Mouse (Mus musculus): ENCODE measurements at regions not wholly inside any gene's neighbourhood (a gene's known extent, or its start where the extent isn't known, plus 50 kb on each side); places are given as distances from the start of the nearest gene placed in this dataset.
"Not testable (repeated sequence)": the region's sequence is repeated elsewhere in the genome, so short reads cannot be mapped to it uniquely, and the experiment has no call there.

GRCm38 (mm10) chr3:40398184-40398583, 132.9 kb upstream of the Intu start:
- TF ChIP-seq POLR2A (IDR thresholded peaks at IDR 0.05; ENCODE audit: low read depth, low read length): no peak
- TF ChIP-seq CTCF (IDR thresholded peaks at IDR 0.05; ENCODE audit: extremely low read depth, insufficient read depth, insufficient read length, insufficient replicate concordance): no peak
- Histone ChIP-seq H3K4me3 (ENCODE audit: extremely low read depth, insufficient read depth, insufficient read length) (no peak overlapping the region), H3K36me3 (ENCODE audit: control insufficient read depth, insufficient read depth, low read length) (no peaks in the 10 kb centered on the region), H3K27ac (ENCODE audit: insufficient read depth, low read length) (no peak overlapping the region), H3K4me1 (ENCODE audit: control insufficient read depth, insufficient read depth, insufficient read length) (no peaks in the 10 kb centered on the region), H3K27me3 (ENCODE audit: control insufficient read depth, insufficient read depth, low read length) (no peaks in the 10 kb centered on the region)
- 13% methylated on average over 12 of the region's 12 CpGs for WGBS
- DNase-seq (ENCODE audit: low read depth in 1 of 2, low spot score in 2 of 2): no peak

GRCm38 (mm10) chr3:40403402-40403801, 127.7 kb upstream of the Intu start:
- no peaks in the 10 kb centered on the region for H3K4me1 ChIP-seq (ENCODE audit: control insufficient read depth, insufficient read depth, insufficient read length)
- H3K36me3 ChIP-seq (ENCODE audit: control insufficient read depth, insufficient read depth, low read length): no peaks in the 10 kb centered on the region
- no peak overlapping the region for H3K4me3 ChIP-seq (ENCODE audit: extremely low read depth, insufficient read depth, insufficient read length)
- 83% methylated on average over 4 of the region's 4 CpGs for WGBS
- no peaks in the 10 kb centered on the region for H3K27me3 ChIP-seq (ENCODE audit: control insufficient read depth, insufficient read depth, low read length)
- DNase-seq (ENCODE audit: low read depth in 1 of 2, low spot score in 2 of 2): no peak
- H3K27ac ChIP-seq (ENCODE audit: insufficient read depth, low read length): no peak overlapping the region
- TF ChIP-seq POLR2A (IDR thresholded peaks at IDR 0.05; ENCODE audit: low read depth, low read length) (no peak), CTCF (IDR thresholded peaks at IDR 0.05; ENCODE audit: extremely low read depth, insufficient read depth, insufficient read length, insufficient replicate concordance) (no peak)

GRCm38 (mm10) chr3:40405095-40405948, 125.8 kb upstream of the Intu start:
- no peak overlapping the region for H3K4me3 ChIP-seq (ENCODE audit: extremely low read depth, insufficient read depth, insufficient read length)
- no peaks in the 10 kb centered on the region for H3K4me1 ChIP-seq (ENCODE audit: control insufficient read depth, insufficient read depth, insufficient read length)
- no peaks in the 10 kb centered on the region for H3K36me3 ChIP-seq (ENCODE audit: control insufficient read depth, insufficient read depth, low read length)
- no peaks in the 10 kb centered on the region for H3K27me3 ChIP-seq (ENCODE audit: control insufficient read depth, insufficient read depth, low read length)
- 90% methylated on average over 18 of the region's 18 CpGs for WGBS
- H3K27ac ChIP-seq (ENCODE audit: insufficient read depth, low read length): no peak overlapping the region
- no peak for TF ChIP-seq CTCF (IDR thresholded peaks at IDR 0.05; ENCODE audit: extremely low read depth, insufficient read depth, insufficient read length, insufficient replicate concordance)
- no peak for DNase-seq (ENCODE audit: low read depth in 1 of 2, low spot score in 2 of 2)

- WGBS: 87% methylated on average over 2 of the region's 2 CpGs
- Histone ChIP-seq H3K27ac (ENCODE audit: insufficient read depth, low read length) (no peak overlapping the region), H3K4me1 (ENCODE audit: control insufficient read depth, insufficient read depth, insufficient read length) (no peaks in the 10 kb centered on the region), H3K27me3 (ENCODE audit: control insufficient read depth, insufficient read depth, low read length) (no peaks in the 10 kb centered on the region), H3K4me3 (ENCODE audit: extremely low read depth, insufficient read depth, insufficient read length) (no peak overlapping the region), H3K36me3 (ENCODE audit: control insufficient read depth, insufficient read depth, low read length) (no peaks in the 10 kb centered on the region)
- no peak for DNase-seq (ENCODE audit: low read depth in 1 of 2, low spot score in 2 of 2)
- TF ChIP-seq POLR2A (IDR thresholded peaks at IDR 0.05; ENCODE audit: low read depth, low read length) (no peak), CTCF (IDR thresholded peaks at IDR 0.05; ENCODE audit: extremely low read depth, insufficient read depth, insufficient read length, insufficient replicate concordance) (no peak)
Observed at GRCm38 (mm10) chr3:40405949-40406236, 125.2 kb upstream of the Intu start.

GRCm38 (mm10) chr3:40408921-40409488, 122.1 kb upstream of the Intu start:
- WGBS: 83% methylated on average over 5 of the region's 5 CpGs
- no peak for DNase-seq (ENCODE audit: low read depth in 1 of 2, low spot score in 2 of 2)

GRCm38 (mm10) chr3:40410749-40411310, 120.3 kb upstream of the Intu start:
- no peaks in the 10 kb centered on the region for H3K27me3 ChIP-seq (ENCODE audit: control insufficient read depth, insufficient read depth, low read length)
- no peak for TF ChIP-seq CTCF (IDR thresholded peaks at IDR 0.05; ENCODE audit: extremely low read depth, insufficient read depth, insufficient read length, insufficient replicate concordance)
- TF ChIP-seq POLR2A (IDR thresholded peaks at IDR 0.05; ENCODE audit: low read depth, low read length): no peak
- no peak overlapping the region for H3K27ac ChIP-seq (ENCODE audit: insufficient read depth, low read length)
- no peaks in the 10 kb centered on the region for H3K4me1 ChIP-seq (ENCODE audit: control insufficient read depth, insufficient read depth, insufficient read length)
- DNase-seq (ENCODE audit: low read depth in 1 of 2, low spot score in 2 of 2): no peak
- 50% methylated on average over 4 of the region's 4 CpGs for WGBS
- no peaks in the 10 kb centered on the region for H3K36me3 ChIP-seq (ENCODE audit: control insufficient read depth, insufficient read depth, low read length)
- no peak overlapping the region for H3K4me3 ChIP-seq (ENCODE audit: extremely low read depth, insufficient read depth, insufficient read length)

More at GRCm38 (mm10) chr3:40408921-40409488, 122.1 kb upstream of the Intu start:
- Histone ChIP-seq H3K27ac (ENCODE audit: insufficient read depth, low read length) (no peak overlapping the region), H3K4me3 (ENCODE audit: extremely low read depth, insufficient read depth, insufficient read length) (no peak overlapping the region), H3K27me3 (ENCODE audit: control insufficient read depth, insufficient read depth, low read length) (no peaks in the 10 kb centered on the region), H3K4me1 (ENCODE audit: control insufficient read depth, insufficient read depth, insufficient read length) (no peaks in the 10 kb centered on the region), H3K36me3 (ENCODE audit: control insufficient read depth, insufficient read depth, low read length) (no peaks in the 10 kb centered on the region)
- TF ChIP-seq CTCF (IDR thresholded peaks at IDR 0.05; ENCODE audit: extremely low read depth, insufficient read depth, insufficient read length, insufficient replicate concordance) (no peak), POLR2A (IDR thresholded peaks at IDR 0.05; ENCODE audit: low read depth, low read length) (no peak)

GRCm38 (mm10) chr3:40425183-40425844, 105.8 kb upstream of the Intu start:
- not testable (repeated sequence) for H3K27me3 ChIP-seq (ENCODE audit: control insufficient read depth, insufficient read depth, low read length); H3K36me3 ChIP-seq (ENCODE audit: control insufficient read depth, insufficient read depth, low read length); H3K4me1 ChIP-seq (ENCODE audit: control insufficient read depth, insufficient read depth, insufficient read length); DNase-seq (ENCODE audit: low read depth in 1 of 2, low spot score in 2 of 2); H3K27ac ChIP-seq (ENCODE audit: insufficient read depth, low read length); H3K4me3 ChIP-seq (ENCODE audit: extremely low read depth, insufficient read depth, insufficient read length)
- 70% methylated on average over 17 of the region's 18 CpGs for WGBS

Data from spleen, adult 2 months (tissue).